8 mouse cellular contexts compared by ENCODE assay signal in the genomic region with DNA sequence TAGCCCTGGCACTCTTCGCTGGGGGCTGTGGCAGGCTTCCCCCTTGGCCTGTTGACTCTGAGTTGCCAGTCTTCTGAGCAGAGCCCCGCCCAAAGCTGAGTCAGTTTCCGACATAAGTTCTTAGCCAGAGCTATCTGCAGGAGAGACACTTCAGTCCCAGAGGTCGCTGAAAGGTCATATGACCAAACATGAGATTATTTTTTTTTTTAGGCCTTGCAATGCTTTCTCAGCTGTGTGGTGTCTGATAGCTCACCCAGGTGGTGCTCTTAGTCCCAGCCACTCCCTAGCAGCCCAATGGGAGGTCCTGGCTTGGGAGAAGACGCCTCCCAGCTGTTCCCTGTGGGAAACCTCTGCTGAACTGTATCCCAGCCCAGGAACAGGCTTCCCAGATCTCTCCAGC. TPM values are rescaled to one million over a fixed set of nuclear protein-coding genes. Genes with fewer than 3 reads are reported as not detected.
DNase-seq lines count a peak whose midpoint lies in the region; ATAC-seq and TF ChIP-seq lines count a peak whose summit lies in the region.

No protein-coding gene starts in this region.

- TF ChIP-seq EP300 in liver, postnatal 0 days (IDR thresholded peaks at IDR 0.05; ENCODE audit: low read depth), result no peak

- H3K9me3 ChIP-seq in G1E (replicated peaks), result no peaks in the 10 kb centered on the region
- H3K9me3 ChIP-seq in intestine, embryonic 14.5 days (ENCODE audit: control insufficient read depth, low read length), result no peaks in the 10 kb centered on the region
- H3K9me3 ChIP-seq in liver, postnatal 0 days (ENCODE audit: low read length), result no peaks in the 10 kb centered on the region
- H3K9me3 ChIP-seq in forebrain, embryonic 15.5 days, result no peaks in the 10 kb centered on the region

- H3K9ac ChIP-seq in intestine, embryonic 14.5 days (ENCODE audit: low read length), result no peak overlapping the region
- H3K9ac ChIP-seq in liver, postnatal 0 days (replicated peaks), result no peak overlapping the region
- H3K9ac ChIP-seq in forebrain, embryonic 15.5 days (replicated peaks), result no peak overlapping the region

- no peak for TF ChIP-seq CTCF in G1E (IDR thresholded peaks at IDR 0.05; ENCODE audit: low read depth, low read length)
- TF ChIP-seq CTCF in liver, postnatal 0 days (IDR thresholded peaks at IDR 0.05; ENCODE audit: low read depth), result no peak

- peak overlapping the region; percentile 47 for H3K27ac ChIP-seq in intestine, embryonic 14.5 days (ENCODE audit: low read depth)
- peak overlapping the region; percentile 48; the same call in 1 of the 2 replicates for H3K27ac ChIP-seq in liver, postnatal 0 days (ENCODE audit: low read depth)
- H3K27ac ChIP-seq in forebrain, embryonic 15.5 days (replicated peaks), result no peak overlapping the region

- H3K4me3 ChIP-seq in G1E (ENCODE audit: low read depth, low read length), result no peak overlapping the region
- H3K4me3 ChIP-seq in intestine, embryonic 14.5 days (ENCODE audit: low read depth, low read length), result no peak overlapping the region
- H3K4me3 ChIP-seq in liver, postnatal 0 days (ENCODE audit: low read depth, low read length), result no peak overlapping the region
- no peak overlapping the region for H3K4me3 ChIP-seq in forebrain, embryonic 15.5 days

- peaks cover 11% of the 10 kb centered on the region for H3K4me1 ChIP-seq in G1E (ENCODE audit: insufficient read depth, low read depth, low read length)
- H3K4me1 ChIP-seq in intestine, embryonic 14.5 days (replicated peaks; ENCODE audit: control insufficient read depth, insufficient read depth, low read length), result peaks cover 19% of the 10 kb centered on the region
- H3K4me1 ChIP-seq in liver, postnatal 0 days (ENCODE audit: insufficient read depth), result peaks cover 35% of the 10 kb centered on the region
- H3K4me1 ChIP-seq in forebrain, embryonic 15.5 days, result peaks cover 24% of the 10 kb centered on the region

- H3K27me3 ChIP-seq in G1E (ENCODE audit: insufficient read depth, low read length), result no peaks in the 10 kb centered on the region
- no peaks in the 10 kb centered on the region for H3K27me3 ChIP-seq in intestine, embryonic 14.5 days (replicated peaks; ENCODE audit: control insufficient read depth, insufficient read depth, low read length)
- no peaks in the 10 kb centered on the region for H3K27me3 ChIP-seq in liver, postnatal 0 days (ENCODE audit: insufficient read depth, low read length)
- no peaks in the 10 kb centered on the region for H3K27me3 ChIP-seq in forebrain, embryonic 15.5 days

- 34% methylated on average over 5 of the region's 5 CpGs for WGBS in intestine, embryonic 14.5 days
- WGBS in liver, postnatal 0 days (ENCODE audit: insufficient replicate concordance), result 39% methylated on average over 5 of the region's 5 CpGs
- WGBS in forebrain, embryonic 15.5 days, result 88% methylated on average over 5 of the region's 5 CpGs

- no peak overlapping the region for H3K4me2 ChIP-seq in intestine, embryonic 14.5 days (ENCODE audit: low read length)
- no peak overlapping the region for H3K4me2 ChIP-seq in liver, postnatal 0 days (ENCODE audit: low read depth, low read length)
- H3K4me2 ChIP-seq in forebrain, embryonic 15.5 days (replicated peaks), result no peak overlapping the region

- peaks cover 82% of the 10 kb centered on the region for H3K36me3 ChIP-seq in G1E (replicated peaks)
- H3K36me3 ChIP-seq in intestine, embryonic 14.5 days (ENCODE audit: control insufficient read depth, insufficient read depth, low read length), result peaks cover 44% of the 10 kb centered on the region
- H3K36me3 ChIP-seq in liver, postnatal 0 days (replicated peaks; ENCODE audit: insufficient read depth, low read length), result peaks cover 9% of the 10 kb centered on the region; the same call in 1 of the 2 replicates
- peaks cover 13% of the 10 kb centered on the region for H3K36me3 ChIP-seq in forebrain, embryonic 15.5 days

- DNase-seq in 3T3-L1 (ENCODE audit: low read depth, low spot score) (peak; percentile 98), G1E (ENCODE audit: low spot score) (no peak)
- DNase-seq in fibroblast of lung, adult 2 months (ENCODE audit: low read depth), result peak; percentile 73
- no peak for DNase-seq in intestine, embryonic 14.5 days (ENCODE audit: low spot score)
- DNase-seq in liver, postnatal 0 days, result no peak
- no peak for DNase-seq in cerebellum, postnatal 36 days
- no peak for DNase-seq in thymus, postnatal 36 days

- ATAC-seq in G1E (ENCODE audit: extremely low read depth, insufficient number of reproducible peaks, low FRiP score, poor library complexity, severe bottlenecking), result peak; percentile 65
- no peak; the same call in 1 of the 2 replicates for ATAC-seq in intestine, embryonic 14.5 days (replicated peaks; ENCODE audit: low FRiP score, low TSS enrichment, low read depth)
- peak; percentile 44 for ATAC-seq in liver, postnatal 0 days
- ATAC-seq in forebrain, embryonic 15.5 days (replicated peaks), result no peak

RNA-seq across cellular contexts. Expression of gene Trim8, which starts 22.7 kb away (rescaled TPM):
- total RNA-seq in G1E (2014; fragmentation: Nextera tagmentation) (22.7 and 29.9 TPM in 2 replicates), G1E (2017) (20.3 and 25.3 TPM in 2 replicates)
- 64.5 and 66.0 TPM in 2 replicates for polyA plus RNA-seq in G1E (2012)
- 20.1 and 21.1 TPM in 2 replicates for polyA plus RNA-seq in intestine, embryonic 14.5 days (2014; fragmentation: Nextera tagmentation; extraction: Ambion mirVana)
- polyA plus RNA-seq in liver, postnatal 0 days (2015; fragmentation: Nextera tagmentation; extraction: Ambion mirVana), result 7.9 and 9.8 TPM in 2 replicates
- 28.0 and 29.4 TPM in 2 replicates for polyA plus RNA-seq in forebrain, embryonic 15.5 days (2015; fragmentation: Nextera tagmentation; extraction: Ambion mirVana)

Comparison
In these comparisons a context has a peak if more than half of its experiments do, and no peak if none do; other contexts are left out.
1. DNase-seq: peak in 3T3-L1 (single experiment) and fibroblast of lung, adult 2 months (single experiment); none in G1E (single experiment), intestine, embryonic 14.5 days (single experiment), liver, postnatal 0 days (single experiment), cerebellum, postnatal 36 days (0 of 2) and thymus, postnatal 36 days (0 of 2).
2. ATAC-seq: peak in G1E (single experiment) and liver, postnatal 0 days (single experiment); none in intestine, embryonic 14.5 days (single experiment) and forebrain, embryonic 15.5 days (single experiment).